Mouse (Mus musculus) brain, embryonic 14.5 days (tissue): ENCODE data around the gene Pop7. TPM values are rescaled to one million over a fixed set of nuclear protein-coding genes. Genes with fewer than 3 reads are reported as not detected.

Experiments used
- DNase-seq: peaks from one replicate; pipeline ENCODE4 v3.0.0-alpha.2; 2011; ENCODE audit warnings: low read depth
- CTCF ChIP-seq: fragments of 200-500 bp; IDR thresholded peaks from 2 replicates; pipeline ENCODE4 v1.5.1; 2012; ENCODE audit warnings: inconsistent platforms, mild to moderate bottlenecking, moderate library complexity, borderline replicate concordance; ENCODE audit not compliant: insufficient read depth, insufficient read length; ENCODE audit errors: extremely low read depth
- POLR2A ChIP-seq: fragments of 200-500 bp; IDR thresholded peaks from 2 replicates; pipeline ENCODE4 v1.6.1; 2012; ENCODE audit warnings: mild to moderate bottlenecking, inconsistent platforms, borderline replicate concordance; ENCODE audit not compliant: poor library complexity, insufficient read depth, insufficient read length, severe bottlenecking; ENCODE audit errors: extremely low read depth
- polyA plus RNA-seq: library from polyadenylated mRNA; depleted of rRNA; stranded (reverse); fragments of >200 nt; gene quantifications from 2 replicates; pipeline ENCODE4 v1.2.3, GENCODE M21; 2012; rRNA removed

Gene Pop7
- polyA plus RNA-seq = 64.3 and 83.1 TPM in 2 replicates

GRCm38 (mm10) chr5:137501709-137502666 lies at the start of gene Pop7:
Gene Pop7 (minus strand): TSS chr5:137502518.
- peak; percentile 100 for DNase-seq
- TF ChIP-seq CTCF (peak; percentile 94), POLR2A (peak; percentile 28; the same call in 1 of the 2 replicates)

DNA sequence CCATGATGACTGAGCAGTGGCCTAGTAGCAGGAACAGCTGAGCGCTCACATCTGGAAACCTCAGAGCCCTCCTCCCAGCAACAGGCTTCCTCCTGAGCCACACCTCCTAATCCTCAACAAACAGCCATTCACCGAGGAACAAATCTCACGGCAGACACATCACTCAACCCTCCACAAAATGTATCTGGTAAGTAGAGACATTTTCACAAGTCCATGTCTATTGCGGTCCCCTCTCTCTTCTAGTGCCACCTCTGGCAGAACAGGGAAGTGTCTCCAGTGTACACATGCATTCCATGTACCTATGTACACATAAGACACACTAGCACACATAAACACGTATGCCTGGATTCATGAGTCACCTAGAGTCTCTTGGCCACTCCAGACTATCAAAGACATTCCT lies 48.8 kb upstream of the Pop7 start:
- TF ChIP-seq CTCF (peak; percentile 30; the same call in 1 of the 2 replicates), POLR2A (no peak)
- DNase-seq = no peak

DNA sequence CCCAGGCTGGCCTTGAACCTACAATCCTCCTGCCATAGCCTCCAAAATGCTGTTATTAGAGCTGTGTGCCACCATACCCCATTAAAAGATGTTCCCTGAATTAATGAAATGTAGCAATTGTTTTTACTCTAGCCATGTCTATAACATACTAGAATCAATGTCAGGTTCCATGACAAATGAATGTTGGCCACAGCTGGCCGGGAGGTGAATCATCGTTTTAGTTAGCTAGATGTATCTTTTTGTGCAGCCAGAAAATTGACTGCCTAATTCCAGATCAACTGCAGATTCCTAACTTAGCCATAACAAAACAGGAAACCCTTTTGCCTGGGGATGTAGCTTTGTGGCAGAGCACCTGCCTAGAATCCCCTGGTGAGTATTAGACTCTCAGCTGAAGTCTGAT lies 47.5 kb upstream of the Pop7 start:
- TF ChIP-seq POLR2A = no peak
- no peak for TF ChIP-seq CTCF
- no peak for DNase-seq

DNA sequence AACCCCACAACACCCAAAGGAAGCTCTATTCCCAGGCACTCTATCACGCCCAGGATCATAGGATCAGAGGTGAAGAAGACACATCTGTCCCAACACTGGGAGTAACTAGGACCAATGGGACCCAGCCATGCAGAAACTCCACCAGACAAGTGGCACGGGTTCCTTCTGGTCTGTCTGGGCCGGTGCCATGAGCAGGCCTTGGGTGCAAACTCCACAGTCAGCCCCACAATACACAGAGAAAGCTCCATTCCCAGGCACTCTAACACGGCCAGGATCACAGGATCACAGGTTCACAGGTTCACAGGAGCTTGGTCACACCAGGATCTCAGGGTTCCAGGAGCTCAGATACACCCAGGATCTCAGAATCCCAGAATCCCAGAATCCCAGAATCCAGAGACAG lies 43.3 kb upstream of the Pop7 start:
- DNase-seq = no peak
- TF ChIP-seq POLR2A (no peak), CTCF (no peak)

- TF ChIP-seq CTCF (no peak), POLR2A (no peak)
- no peak for DNase-seq
Observed at GRCm38 (mm10) chr5:137544926-137545325, 42.6 kb upstream of the Pop7 start.

DNA sequence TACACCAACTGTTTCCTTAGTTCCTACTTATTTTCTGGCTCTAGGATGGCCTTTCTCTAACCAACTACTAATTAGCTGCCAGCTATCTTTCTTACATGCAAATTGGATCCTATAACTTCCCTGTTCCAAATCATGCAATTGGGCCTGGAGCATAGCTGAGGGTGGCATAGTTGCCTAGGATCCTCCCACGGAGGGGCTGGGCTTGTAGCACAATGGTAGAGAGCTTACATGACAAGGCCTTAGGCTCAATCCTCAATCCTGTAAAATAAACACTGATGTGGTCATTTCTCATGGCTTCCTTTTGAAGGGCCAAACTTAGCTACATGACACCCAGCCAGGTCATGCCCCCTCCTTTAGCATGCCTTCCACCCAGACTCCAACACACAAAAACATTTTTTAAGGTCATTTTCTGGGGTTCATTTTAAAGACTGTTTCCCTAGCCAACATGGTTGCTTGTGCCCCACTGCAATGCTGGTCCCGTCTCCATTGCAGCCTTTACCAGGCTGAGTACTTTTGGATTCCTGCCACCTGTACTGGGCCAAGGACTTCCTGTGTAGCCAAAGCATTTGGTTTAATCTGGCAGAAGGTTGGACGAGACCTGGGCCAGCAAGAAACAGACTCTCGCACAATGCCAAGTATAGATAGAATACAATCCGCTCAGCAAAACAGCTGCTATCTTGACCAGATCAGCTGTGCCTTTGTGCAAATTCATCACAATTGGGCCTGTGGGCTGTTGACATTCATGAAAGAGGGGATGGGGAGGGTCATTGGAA lies 39.6 kb upstream of the Pop7 start:
- DNase-seq = peak; percentile 73
- no peak for TF ChIP-seq POLR2A
- TF ChIP-seq CTCF = no peak

- DNase-seq = no peak
- TF ChIP-seq CTCF (no peak), POLR2A (no peak)
Observed at GRCm38 (mm10) chr5:137540991-137541390, 38.7 kb upstream of the Pop7 start.

- TF ChIP-seq CTCF (no peak), POLR2A (no peak)
- DNase-seq = peak; percentile 88
Observed at GRCm38 (mm10) chr5:137539291-137539801, 37.0 kb upstream of the Pop7 start.

DNA sequence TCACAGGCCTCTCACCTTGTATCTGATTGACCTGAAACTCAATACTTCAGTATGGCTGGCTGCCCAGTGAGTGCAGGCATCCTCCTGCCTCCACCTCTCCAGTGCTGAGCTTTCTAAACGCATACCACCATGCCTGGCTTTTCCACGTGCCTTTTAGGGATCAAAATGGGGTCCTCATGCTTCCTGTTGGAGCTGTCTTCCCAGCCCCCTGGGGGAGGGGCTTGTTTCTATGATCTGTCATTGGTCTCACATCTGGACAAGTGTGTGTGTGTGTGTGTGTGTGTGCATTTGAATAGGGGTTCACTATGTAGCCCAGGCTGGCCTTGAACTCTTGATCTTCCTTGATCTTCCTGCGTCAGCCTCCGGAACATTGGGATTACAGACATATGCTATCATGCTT lies 35.1 kb upstream of the Pop7 start:
- TF ChIP-seq CTCF = no peak
- no peak for TF ChIP-seq POLR2A
- no peak for DNase-seq

- DNase-seq = no peak
- TF ChIP-seq CTCF = no peak
- TF ChIP-seq POLR2A = no peak
Observed at GRCm38 (mm10) chr5:137535318-137535717, 33.0 kb upstream of the Pop7 start.

DNA sequence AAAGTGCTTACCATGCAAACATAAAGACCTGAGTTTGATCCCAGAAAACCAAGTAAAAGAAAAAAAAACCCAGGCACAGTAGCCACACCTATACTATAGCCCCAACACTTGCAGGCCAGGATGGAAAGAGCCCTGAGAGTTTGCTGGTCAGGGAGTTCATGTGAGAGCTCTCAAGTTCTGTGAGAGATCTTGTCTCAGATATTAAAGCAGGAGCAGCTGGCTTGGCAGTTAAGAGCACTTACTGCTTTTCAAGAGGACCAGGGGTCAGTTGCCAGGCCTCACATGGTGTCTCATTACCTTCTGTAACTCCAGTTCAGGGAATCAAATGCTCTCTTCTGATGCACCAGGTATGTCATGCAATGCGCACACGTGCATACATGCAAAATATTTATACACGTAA lies 32.4 kb upstream of the Pop7 start:
- DNase-seq = no peak
- no peak for TF ChIP-seq POLR2A
- TF ChIP-seq CTCF = no peak
